Mouse (Mus musculus) duodenum, adult 2 months (tissue): ENCODE measurements around the gene Fgf3. TPM values are rescaled to one million over a fixed set of nuclear protein-coding genes. Genes with fewer than 3 reads are reported as not detected.

Experiments used
- polyA plus RNA-seq: library from polyadenylated mRNA; depleted of rRNA; stranded (reverse); fragments of >200 nt; gene quantifications from 2 replicates; pipeline ENCODE4 v1.2.3, GENCODE M21; 2012; ENCODE audit warnings: low replicate concordance; rRNA removed

Fgf3 gene
- polyA plus RNA-seq = not detected in 2 replicates

GRCm38 (mm10) chr7:144837891-144838488 is at the start of gene Fgf3:
Gene Fgf3, plus strand, starts transcription at chr7:144838083.

GRCm38 (mm10) chr7:144847067-144847466 is 9.2 kb downstream of the Fgf3 start, which contains the start of gene Fgf4:
Gene Fgf4, plus strand, starts transcription at chr7:144847367.

Other genes with a start within 250 kb of the Fgf3 start
- 4.2 and 32.4 TPM in 2 replicates for gene Ano1, start 86.1 kb upstream of the Fgf3 start, polyA plus RNA-seq
- gene Fgf4, start 9.3 kb downstream of the Fgf3 start, polyA plus RNA-seq = 0.05 and 0.15 TPM in 2 replicates
- gene Fgf15, start 58.4 kb downstream of the Fgf3 start, polyA plus RNA-seq = not detected in 2 replicates
- 7.8 and 7.9 TPM in 2 replicates for gene LTO1, start 77.0 kb downstream of the Fgf3 start, polyA plus RNA-seq
- 21.2 and 34.4 TPM in 2 replicates for gene Ccnd1, start 101.8 kb downstream of the Fgf3 start, polyA plus RNA-seq